Mouse (Mus musculus): ENCODE data around the gene Fam163b. TPM values are rescaled to one million over a fixed set of nuclear protein-coding genes. Genes with fewer than 3 reads are reported as not detected.

The Fam163b gene
- polyA plus RNA-seq, 1 experiment from 2014 or later, result 0.14 TPM

DNA sequence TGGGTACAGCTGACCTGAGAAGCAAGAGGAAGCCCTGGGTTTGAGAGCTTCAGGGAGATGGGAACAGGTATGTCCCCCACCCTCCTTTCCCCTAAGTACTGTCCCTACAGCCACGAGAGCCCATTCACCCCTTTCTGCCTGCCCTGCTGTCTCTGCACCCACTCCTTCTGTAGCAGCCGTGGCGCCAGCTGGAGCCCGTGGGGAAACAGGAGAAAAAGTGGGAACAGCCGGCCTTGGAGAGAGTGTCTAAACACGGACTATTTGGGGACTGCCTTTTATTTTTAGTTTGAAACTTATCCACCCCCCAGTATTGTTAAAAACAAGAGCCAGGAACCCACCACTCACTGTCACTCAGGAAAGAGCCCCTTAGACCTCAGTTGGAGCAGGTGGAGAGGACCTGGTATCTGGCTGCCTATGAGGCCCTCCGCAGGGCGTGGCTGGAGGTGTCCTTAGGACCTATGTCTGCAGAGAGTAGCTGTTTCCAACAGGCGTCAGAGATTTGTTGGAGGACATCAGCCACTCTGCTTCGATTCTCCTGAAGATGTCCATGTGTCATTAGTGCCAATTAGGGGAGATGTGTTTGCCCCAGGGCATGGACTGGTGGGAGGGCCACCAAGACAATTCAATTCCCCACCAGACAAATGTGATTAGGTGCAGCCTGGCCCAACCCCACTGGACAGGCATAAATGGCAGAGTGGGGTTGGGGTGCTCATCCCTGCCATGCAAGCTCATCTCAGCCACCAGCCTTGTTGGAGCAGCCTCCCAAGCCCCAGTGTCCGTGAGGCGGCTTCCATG, 22.7 kb upstream of the Fam163b start, which contains the start of gene Dbh:
Gene Dbh, plus strand, starts transcription at position 438 of the 795 bp plus-strand sequence.
- H3K4me1 ChIP-seq (ENCODE audit: insufficient read depth, low read length), result no peaks in the 10 kb centered on the region
- H3K36me3 ChIP-seq (ENCODE audit: insufficient read depth, low read length), result no peaks in the 10 kb centered on the region
- H3K27me3 ChIP-seq (ENCODE audit: insufficient read depth, low read length), result no peaks in the 10 kb centered on the region
- no peak within 1 kb of the TSS for H3K4me2 ChIP-seq (replicated peaks; ENCODE audit: low read depth, low read length)
- no peak within 1 kb of the TSS for H3K27ac ChIP-seq (ENCODE audit: low read length)
- H3K9me3 ChIP-seq (ENCODE audit: low read length), result no peaks in the 10 kb centered on the region
- 78% methylated on average over 12 of the region's 12 CpGs for WGBS
- no peak within 1 kb of the TSS for H3K9ac ChIP-seq (replicated peaks; ENCODE audit: low read length)
- no peak for ATAC-seq (ENCODE audit: low FRiP score, low TSS enrichment)
- no peak within 1 kb of the TSS for H3K4me3 ChIP-seq (ENCODE audit: low read length)

- ATAC-seq (ENCODE audit: low FRiP score, low TSS enrichment), result no peak
- Histone ChIP-seq H3K4me1 (ENCODE audit: insufficient read depth, low read length) (no peaks in the 10 kb centered on the region), H3K36me3 (ENCODE audit: insufficient read depth, low read length) (no peaks in the 10 kb centered on the region), H3K4me2 (replicated peaks; ENCODE audit: low read depth, low read length) (no peak overlapping the region), H3K9ac (replicated peaks; ENCODE audit: low read length) (no peak overlapping the region), H3K9me3 (ENCODE audit: low read length) (no peaks in the 10 kb centered on the region), H3K27me3 (ENCODE audit: insufficient read depth, low read length) (no peaks in the 10 kb centered on the region), H3K27ac (ENCODE audit: low read length) (no peak overlapping the region), H3K4me3 (ENCODE audit: low read length) (no peak overlapping the region)
- WGBS, result 77% methylated on average over 5 of the region's 5 CpGs
Observed at GRCm38 (mm10) chr2:27163851-27164250, 21.6 kb upstream of the Fam163b start.

DNA sequence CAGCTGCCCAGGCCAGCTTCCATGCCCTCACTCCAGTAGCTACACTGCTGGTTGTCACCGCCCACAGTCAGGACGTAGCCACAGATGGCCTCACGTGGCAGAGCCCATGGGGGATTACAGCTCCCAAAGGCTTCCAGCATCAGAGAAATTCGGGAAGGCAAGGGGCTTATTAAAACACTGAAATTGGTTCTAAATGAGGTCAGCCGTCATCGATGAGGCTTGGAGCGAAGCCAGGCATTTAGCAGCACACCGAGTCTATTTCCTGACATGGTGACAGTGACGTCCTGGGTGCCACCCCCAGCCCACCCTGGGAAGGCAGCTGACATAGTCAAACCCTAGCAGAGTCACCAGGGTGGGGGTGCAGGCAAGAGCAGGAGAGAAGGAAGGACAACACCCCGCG, 20.4 kb upstream of the Fam163b start:
- no peak overlapping the region for H3K9ac ChIP-seq (replicated peaks; ENCODE audit: low read length)
- H3K9me3 ChIP-seq (ENCODE audit: low read length), result no peaks in the 10 kb centered on the region
- no peaks in the 10 kb centered on the region for H3K4me1 ChIP-seq (ENCODE audit: insufficient read depth, low read length)
- no peak overlapping the region for H3K27ac ChIP-seq (ENCODE audit: low read length)
- H3K27me3 ChIP-seq (ENCODE audit: insufficient read depth, low read length), result no peaks in the 10 kb centered on the region
- no peak overlapping the region for H3K4me3 ChIP-seq (ENCODE audit: low read length)
- WGBS, result 54% methylated on average over 11 of the region's 11 CpGs
- ATAC-seq (ENCODE audit: low FRiP score, low TSS enrichment), result no peak
- H3K36me3 ChIP-seq (ENCODE audit: insufficient read depth, low read length), result no peaks in the 10 kb centered on the region
- no peak overlapping the region for H3K4me2 ChIP-seq (replicated peaks; ENCODE audit: low read depth, low read length)

GRCm38 (mm10) chr2:27161526-27161925, 19.2 kb upstream of the Fam163b start:
- no peaks in the 10 kb centered on the region for H3K36me3 ChIP-seq (ENCODE audit: insufficient read depth, low read length)
- no peak for ATAC-seq (ENCODE audit: low FRiP score, low TSS enrichment)
- no peaks in the 10 kb centered on the region for H3K27me3 ChIP-seq (ENCODE audit: insufficient read depth, low read length)
- 87% methylated on average over 2 of the region's 2 CpGs for WGBS
- no peak overlapping the region for H3K27ac ChIP-seq (ENCODE audit: low read length)
- no peaks in the 10 kb centered on the region for H3K9me3 ChIP-seq (ENCODE audit: low read length)
- H3K4me3 ChIP-seq (ENCODE audit: low read length), result no peak overlapping the region
- H3K4me1 ChIP-seq (ENCODE audit: insufficient read depth, low read length), result no peaks in the 10 kb centered on the region
- H3K4me2 ChIP-seq (replicated peaks; ENCODE audit: low read depth, low read length), result no peak overlapping the region
- no peak overlapping the region for H3K9ac ChIP-seq (replicated peaks; ENCODE audit: low read length)

- Histone ChIP-seq H3K4me2 (replicated peaks; ENCODE audit: low read depth, low read length) (no peak overlapping the region), H3K36me3 (ENCODE audit: insufficient read depth, low read length) (no peaks in the 10 kb centered on the region), H3K4me3 (ENCODE audit: low read length) (no peak overlapping the region), H3K9me3 (ENCODE audit: low read length) (no peaks in the 10 kb centered on the region), H3K27ac (ENCODE audit: low read length) (no peak overlapping the region), H3K27me3 (ENCODE audit: insufficient read depth, low read length) (no peaks in the 10 kb centered on the region), H3K4me1 (ENCODE audit: insufficient read depth, low read length) (no peaks in the 10 kb centered on the region), H3K9ac (replicated peaks; ENCODE audit: low read length) (no peak overlapping the region)
- 75% methylated on average over 6 of the region's 6 CpGs for WGBS
- ATAC-seq (ENCODE audit: low FRiP score, low TSS enrichment), result no peak
Observed at GRCm38 (mm10) chr2:27156596-27156995, 14.3 kb upstream of the Fam163b start.

DNA sequence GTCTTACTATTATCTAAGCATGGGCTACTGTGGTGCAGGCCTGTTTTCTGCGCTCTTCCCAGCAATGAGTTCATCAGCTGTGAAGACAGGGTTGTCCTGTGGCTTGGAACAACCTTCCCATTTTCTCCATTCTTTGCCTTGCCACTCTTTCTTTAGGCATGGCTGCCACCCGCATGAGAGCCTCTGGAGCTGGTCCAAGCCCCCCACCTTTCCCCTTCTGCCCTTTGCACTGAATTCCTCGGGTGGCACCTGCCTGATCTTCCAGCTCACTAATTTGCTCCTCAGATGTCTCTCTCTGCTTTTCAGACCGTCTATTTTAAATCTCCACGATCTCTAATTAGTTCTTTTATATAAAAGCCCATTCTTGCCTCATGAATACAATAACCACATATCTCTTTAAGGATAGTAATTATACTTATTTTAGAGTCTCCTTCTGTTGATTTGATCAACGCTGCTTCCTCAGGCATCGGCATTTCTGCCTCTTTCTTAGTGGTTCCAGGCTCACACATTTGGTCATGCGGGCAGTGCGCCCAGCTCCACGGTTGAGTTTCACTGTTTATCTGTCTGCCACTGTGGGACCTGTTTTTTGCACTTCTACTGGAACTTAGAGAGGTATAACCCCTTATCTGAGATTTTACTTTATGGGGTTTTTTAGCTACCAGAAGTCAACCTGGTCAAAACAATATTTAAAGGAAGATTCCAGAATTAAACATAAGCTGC, 12.3 kb upstream of the Fam163b start:
- ATAC-seq (ENCODE audit: low FRiP score, low TSS enrichment), result no peak
- Histone ChIP-seq H3K36me3 (ENCODE audit: insufficient read depth, low read length) (no peaks in the 10 kb centered on the region), H3K9me3 (ENCODE audit: low read length) (no peaks in the 10 kb centered on the region), H3K27ac (ENCODE audit: low read length) (no peak overlapping the region), H3K4me3 (ENCODE audit: low read length) (no peak overlapping the region), H3K9ac (replicated peaks; ENCODE audit: low read length) (no peak overlapping the region), H3K4me2 (replicated peaks; ENCODE audit: low read depth, low read length) (no peak overlapping the region), H3K4me1 (ENCODE audit: insufficient read depth, low read length) (no peaks in the 10 kb centered on the region), H3K27me3 (ENCODE audit: insufficient read depth, low read length) (no peaks in the 10 kb centered on the region)
- WGBS, result 72% methylated on average over 10 of the region's 10 CpGs

DNA sequence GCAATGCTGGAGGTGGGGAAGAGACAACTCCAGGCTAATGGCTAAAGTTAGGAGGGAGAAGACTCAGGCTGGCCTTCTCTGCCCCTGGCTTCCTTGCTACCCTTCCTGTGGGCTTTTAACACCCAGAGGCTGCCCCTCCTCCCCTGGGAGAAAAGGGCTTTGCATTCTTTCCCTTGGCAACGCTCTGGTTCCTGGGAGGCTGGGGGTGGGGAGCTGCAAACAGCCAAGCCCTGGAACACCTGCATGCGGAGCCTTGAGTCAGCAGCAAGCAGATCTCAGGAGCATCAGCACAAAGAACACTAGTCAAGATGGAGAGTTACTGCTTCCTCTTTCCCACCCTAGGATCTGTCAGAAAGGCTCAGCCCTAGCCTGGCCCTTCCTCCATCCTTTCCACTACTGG, 7.2 kb upstream of the Fam163b start:
- Histone ChIP-seq H3K36me3 (ENCODE audit: insufficient read depth, low read length) (no peaks in the 10 kb centered on the region), H3K9ac (replicated peaks; ENCODE audit: low read length) (no peak overlapping the region), H3K4me2 (replicated peaks; ENCODE audit: low read depth, low read length) (no peak overlapping the region), H3K4me1 (ENCODE audit: insufficient read depth, low read length) (no peaks in the 10 kb centered on the region), H3K27ac (ENCODE audit: low read length) (no peak overlapping the region), H3K4me3 (ENCODE audit: low read length) (no peak overlapping the region), H3K27me3 (ENCODE audit: insufficient read depth, low read length) (no peaks in the 10 kb centered on the region), H3K9me3 (ENCODE audit: low read length) (no peaks in the 10 kb centered on the region)
- WGBS, result 11% methylated on average over 2 of the region's 2 CpGs
- no peak for ATAC-seq (ENCODE audit: low FRiP score, low TSS enrichment)

DNA sequence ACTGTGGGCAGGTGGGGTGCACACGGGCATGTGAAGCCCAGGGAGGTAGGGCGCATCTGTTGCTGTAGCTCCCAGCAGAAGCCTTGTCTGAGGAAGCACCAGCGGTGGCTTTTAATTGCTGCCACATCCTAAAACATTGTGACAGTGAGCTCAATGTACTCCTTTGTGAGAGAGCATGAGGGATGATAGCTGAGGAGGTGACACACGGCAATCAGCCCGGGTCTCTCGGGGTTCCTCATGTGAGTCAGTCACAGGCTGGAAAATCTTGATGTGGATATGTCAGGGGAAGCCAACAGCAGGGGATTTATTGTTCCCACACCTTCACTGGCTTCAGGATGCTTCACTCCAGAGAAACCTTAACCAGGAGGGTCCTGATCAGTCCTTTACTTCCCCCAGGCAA, 4.5 kb upstream of the Fam163b start:
- H3K9me3 ChIP-seq (ENCODE audit: low read length), result no peaks in the 10 kb centered on the region

DNA sequence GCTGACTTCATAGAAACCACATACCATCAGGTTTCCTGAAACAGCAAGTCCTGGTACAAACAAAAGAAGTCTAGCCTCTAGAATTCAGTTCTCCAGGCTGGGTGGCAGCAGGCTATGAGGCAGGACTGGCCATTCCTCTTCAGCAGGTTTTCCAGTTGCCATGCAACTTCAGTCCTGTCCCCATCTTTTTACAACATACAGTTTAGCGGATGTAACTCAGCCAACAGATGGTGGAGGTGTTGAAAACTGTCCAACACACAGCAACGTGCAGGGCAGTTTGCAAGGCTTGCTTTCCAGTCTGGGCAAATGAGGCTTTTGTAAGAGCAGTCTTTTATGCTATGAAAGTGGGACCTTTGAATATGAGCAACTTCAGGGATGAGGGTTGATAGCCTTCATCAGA, 2.7 kb upstream of the Fam163b start:
- H3K4me1 ChIP-seq (ENCODE audit: insufficient read depth, low read length), result peaks cover 5% of the 10 kb centered on the region
- 66% methylated on average over 2 of the region's 2 CpGs for WGBS
- no peak overlapping the region for H3K27ac ChIP-seq (ENCODE audit: low read length)
- H3K4me3 ChIP-seq (ENCODE audit: low read length), result no peak overlapping the region
- H3K27me3 ChIP-seq (ENCODE audit: insufficient read depth, low read length), result peaks cover 22% of the 10 kb centered on the region
- no peak overlapping the region for H3K9ac ChIP-seq (replicated peaks; ENCODE audit: low read length)
- H3K36me3 ChIP-seq (ENCODE audit: insufficient read depth, low read length), result no peaks in the 10 kb centered on the region
- H3K9me3 ChIP-seq (ENCODE audit: low read length), result no peaks in the 10 kb centered on the region
- ATAC-seq (ENCODE audit: low FRiP score, low TSS enrichment), result no peak
- no peak overlapping the region for H3K4me2 ChIP-seq (replicated peaks; ENCODE audit: low read depth, low read length)

More for the DNA sequence above, 4.5 kb upstream of the Fam163b start:
- Histone ChIP-seq H3K36me3 (ENCODE audit: insufficient read depth, low read length) (no peaks in the 10 kb centered on the region), H3K27ac (ENCODE audit: low read length) (no peak overlapping the region), H3K27me3 (ENCODE audit: insufficient read depth, low read length) (peaks cover 15% of the 10 kb centered on the region), H3K9ac (replicated peaks; ENCODE audit: low read length) (no peak overlapping the region), H3K4me1 (ENCODE audit: insufficient read depth, low read length) (peaks cover 4% of the 10 kb centered on the region), H3K4me3 (ENCODE audit: low read length) (no peak overlapping the region), H3K4me2 (replicated peaks; ENCODE audit: low read depth, low read length) (no peak overlapping the region)
- WGBS, result 72% methylated on average over 6 of the region's 6 CpGs
- ATAC-seq (ENCODE audit: low FRiP score, low TSS enrichment), result no peak

DNA sequence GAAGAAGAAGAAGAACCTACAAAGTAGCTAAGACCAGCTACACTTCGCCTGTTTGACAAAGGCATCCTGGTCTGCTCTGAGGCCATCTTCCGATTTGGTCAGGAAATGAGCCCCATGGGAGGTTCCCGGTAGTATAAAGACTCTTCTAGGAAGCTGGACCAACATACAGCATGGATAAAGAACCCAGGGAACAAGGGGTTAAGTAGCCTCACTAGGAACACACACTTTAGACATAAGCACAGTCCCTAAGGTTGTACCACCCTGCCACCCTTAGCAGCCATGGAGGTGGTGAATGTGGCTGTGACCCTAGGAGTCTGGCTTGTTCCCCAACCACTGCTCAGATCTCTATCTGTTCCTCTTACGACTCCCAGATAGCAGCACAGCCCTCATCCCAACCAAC, 3.9 kb downstream of the Fam163b start:
- 48% methylated on average over 4 of the region's 4 CpGs for WGBS
- H3K9me3 ChIP-seq (ENCODE audit: low read length), result no peaks in the 10 kb centered on the region

More for the DNA sequence above, 3.9 kb downstream of the Fam163b start:
- Histone ChIP-seq H3K27me3 (ENCODE audit: insufficient read depth, low read length) (peaks cover 22% of the 10 kb centered on the region), H3K27ac (ENCODE audit: low read length) (no peak overlapping the region), H3K9ac (replicated peaks; ENCODE audit: low read length) (no peak overlapping the region), H3K36me3 (ENCODE audit: insufficient read depth, low read length) (no peaks in the 10 kb centered on the region), H3K4me2 (replicated peaks; ENCODE audit: low read depth, low read length) (no peak overlapping the region), H3K4me1 (ENCODE audit: insufficient read depth, low read length) (peaks cover 5% of the 10 kb centered on the region), H3K4me3 (ENCODE audit: low read length) (no peak overlapping the region)
- no peak for ATAC-seq (ENCODE audit: low FRiP score, low TSS enrichment)

Data from kidney, embryonic 16.5 days (tissue).